Mouse (Mus musculus) induced T-regulatory cell, adult 2 months (primary cell): ENCODE measurements around the gene Dynlt1f.
"Not testable (repeated sequence)": the region's sequence is repeated elsewhere in the genome, so short reads cannot be mapped to it uniquely, and the experiment has no call there.

Experiments
- DNase-seq: peaks from one replicate; pipeline ENCODE4 v3.0.0-alpha.2; 2012; ENCODE audit warnings: low read depth

Gene Dynlt1f

DNA sequence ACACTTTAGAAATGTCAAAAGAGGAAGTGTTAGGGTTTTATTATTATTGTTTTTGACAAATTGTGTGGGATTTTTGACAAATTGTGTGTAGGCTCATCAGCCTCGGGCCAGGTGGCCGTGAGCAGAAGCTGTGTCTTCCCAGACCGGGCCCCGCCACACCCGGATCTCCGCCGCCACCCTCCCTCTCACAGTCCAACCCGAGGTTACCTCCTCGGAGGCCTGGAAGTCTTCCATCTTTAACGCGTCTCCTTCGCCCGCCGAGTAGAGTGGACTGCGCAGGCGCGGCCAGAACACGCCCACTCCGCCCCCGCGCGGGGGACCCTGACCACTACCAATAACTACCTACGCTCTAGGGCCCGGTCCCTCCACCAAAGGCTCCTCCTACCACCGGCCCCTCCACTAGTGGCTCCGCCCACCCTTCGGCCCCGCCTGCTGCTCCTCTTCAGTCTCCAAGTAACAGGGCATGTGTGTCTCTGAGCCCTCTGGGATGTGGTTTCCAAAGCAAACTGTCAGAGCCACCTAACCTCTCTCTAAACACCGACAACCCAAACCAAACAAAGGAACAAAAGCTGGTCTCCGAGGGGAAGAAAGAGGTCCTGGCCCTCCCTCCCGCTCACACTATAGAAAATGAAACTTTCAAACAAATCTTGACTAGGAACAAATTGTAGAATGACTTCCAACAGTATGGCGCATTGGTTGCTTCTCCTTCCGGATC lies at the start of gene Dynlt1f:
Gene Dynlt1f, minus strand, starts transcription at position 334 of the 715 bp plus-strand sequence.
- peak; percentile 79 for DNase-seq

DNA sequence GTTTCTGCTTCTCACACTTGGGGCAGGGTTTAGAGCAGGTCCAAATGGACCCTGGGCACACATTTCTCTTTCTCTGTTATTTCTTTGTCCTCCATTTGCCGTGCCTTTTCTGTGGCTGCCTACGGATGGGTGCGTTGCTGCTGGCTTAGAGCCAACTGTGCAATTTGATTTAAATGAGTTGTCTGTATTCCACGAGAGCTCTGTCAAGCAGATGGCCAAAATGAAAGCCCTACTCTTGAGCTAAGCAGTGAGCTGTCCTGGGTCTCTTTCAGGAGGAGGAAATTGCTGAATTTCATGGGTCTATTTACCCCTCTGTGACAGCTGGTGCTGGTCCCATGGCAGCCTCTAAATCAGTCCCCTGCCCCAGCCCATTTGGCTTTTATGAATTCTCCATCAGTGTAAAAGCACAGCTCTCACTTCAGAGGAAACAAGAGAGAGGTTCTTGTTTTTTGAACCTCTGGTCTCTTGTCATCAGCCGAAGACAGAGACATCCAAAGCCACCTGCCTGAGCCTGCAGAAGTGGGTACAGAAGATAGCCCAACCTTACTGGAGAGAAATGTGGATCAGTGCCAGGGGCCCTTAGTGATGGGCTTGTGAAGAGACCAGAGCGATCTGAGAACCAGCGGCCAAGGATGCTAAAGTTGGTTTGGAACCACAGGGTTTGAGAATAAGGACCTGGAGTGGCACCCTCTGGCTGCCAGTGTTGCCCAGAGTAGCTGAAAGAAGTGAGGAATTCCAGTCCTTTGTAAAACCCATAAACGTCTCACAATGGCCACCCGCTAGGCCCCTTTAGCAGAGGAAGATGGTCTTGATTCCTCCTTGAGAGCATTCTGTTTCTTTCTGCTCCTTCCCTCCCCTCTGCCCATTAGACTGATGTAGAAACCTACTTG lies 47.9 kb upstream of the Dynlt1f start:
- not testable (repeated sequence) for DNase-seq

DNA sequence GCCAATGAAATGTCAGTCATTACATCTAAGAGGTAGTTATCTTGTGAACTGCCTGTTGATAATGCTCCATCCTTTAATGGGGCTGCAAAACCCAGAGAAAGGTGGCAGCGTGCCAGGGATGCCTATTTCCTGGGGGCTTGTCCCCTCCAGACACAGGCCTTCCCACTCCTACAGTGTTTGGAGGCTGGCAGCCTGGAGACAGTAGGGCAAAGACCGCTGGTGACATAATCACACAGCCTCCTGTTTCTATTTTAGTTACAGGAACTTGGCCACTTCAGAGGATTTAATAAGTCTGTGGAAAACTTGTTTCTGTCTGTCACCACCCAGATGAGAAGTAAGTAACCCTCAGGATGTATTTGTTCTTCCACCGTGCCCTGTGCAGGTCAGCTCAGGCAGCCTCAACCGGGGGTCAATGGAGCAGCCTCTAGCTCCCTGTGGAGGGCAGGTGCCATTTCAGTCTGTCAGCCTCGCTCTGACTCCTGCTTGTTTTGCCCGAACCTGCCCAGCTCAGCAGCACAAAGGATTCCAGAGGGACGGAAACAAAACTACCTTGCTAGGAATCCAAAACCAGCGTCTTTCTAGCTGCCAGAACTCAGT lies 47.0 kb upstream of the Dynlt1f start:
- not testable (repeated sequence) for DNase-seq

DNA sequence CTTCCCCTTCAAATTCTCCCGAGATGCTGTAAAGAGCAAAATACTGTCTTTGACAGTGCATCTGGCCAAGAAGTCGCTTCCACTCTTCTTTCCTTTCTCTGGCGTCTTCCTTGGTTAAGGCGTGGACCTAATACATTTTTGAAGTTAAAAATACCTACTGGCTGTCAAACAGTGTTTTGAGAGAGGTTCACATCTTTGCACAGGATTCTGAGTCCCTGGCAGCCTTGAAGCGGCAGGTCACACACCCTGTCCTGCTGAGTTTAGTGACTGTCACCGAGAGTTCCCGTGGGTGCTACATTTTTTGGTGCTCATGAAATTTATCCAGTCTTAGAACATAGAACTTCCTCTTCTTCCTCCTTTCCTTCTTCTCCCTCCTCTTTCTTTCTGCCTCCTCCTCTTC lies 44.4 kb upstream of the Dynlt1f start:
- DNase-seq, result not testable (repeated sequence)

DNA sequence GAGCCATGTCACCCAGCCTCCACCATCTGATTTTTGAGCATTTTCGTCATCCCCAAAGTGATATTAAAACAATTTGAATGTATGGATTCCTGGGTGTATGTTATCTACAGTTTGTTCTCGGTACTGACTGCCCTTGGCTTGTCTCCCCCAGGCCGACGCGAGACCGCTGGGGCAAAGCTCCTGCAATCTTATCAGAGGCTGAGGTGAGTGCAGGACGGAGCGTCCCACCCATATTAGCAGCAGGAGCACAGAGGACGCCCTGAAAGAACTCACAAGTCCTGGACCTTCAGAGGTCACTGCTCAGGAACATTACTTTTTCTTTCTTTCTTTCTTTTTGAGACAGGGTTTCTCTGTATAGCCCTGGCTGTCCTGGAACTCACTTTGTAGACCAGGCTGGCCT lies 43.8 kb upstream of the Dynlt1f start:
- not testable (repeated sequence) for DNase-seq

DNA sequence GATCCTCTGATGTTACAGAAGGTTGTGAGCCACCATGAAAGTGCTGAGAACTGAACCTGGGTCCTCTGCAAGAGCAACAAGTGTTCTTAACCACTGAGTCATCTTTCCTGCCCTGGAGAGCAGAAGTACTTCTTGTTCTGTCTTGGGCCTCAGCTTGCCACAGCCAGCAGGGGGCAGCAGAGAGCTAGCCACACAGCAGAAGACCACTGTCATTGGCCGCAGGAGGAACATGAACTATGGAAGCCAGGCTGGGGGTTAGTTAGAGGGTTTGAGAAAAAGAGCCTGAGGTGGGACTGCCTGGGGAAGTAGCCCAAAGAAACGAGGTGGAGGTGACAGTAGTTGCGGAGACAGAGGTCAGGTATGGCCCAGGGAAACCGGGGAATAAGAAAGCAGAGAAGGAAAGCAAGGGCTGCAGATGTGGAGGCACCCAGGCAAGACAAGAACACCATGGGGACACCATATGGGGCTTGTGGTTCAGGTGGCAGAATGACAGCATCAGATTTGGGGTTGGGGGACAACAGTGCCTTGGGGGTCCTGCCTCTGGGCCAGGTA lies 41.6 kb upstream of the Dynlt1f start:
- peak; percentile 58 for DNase-seq

DNA sequence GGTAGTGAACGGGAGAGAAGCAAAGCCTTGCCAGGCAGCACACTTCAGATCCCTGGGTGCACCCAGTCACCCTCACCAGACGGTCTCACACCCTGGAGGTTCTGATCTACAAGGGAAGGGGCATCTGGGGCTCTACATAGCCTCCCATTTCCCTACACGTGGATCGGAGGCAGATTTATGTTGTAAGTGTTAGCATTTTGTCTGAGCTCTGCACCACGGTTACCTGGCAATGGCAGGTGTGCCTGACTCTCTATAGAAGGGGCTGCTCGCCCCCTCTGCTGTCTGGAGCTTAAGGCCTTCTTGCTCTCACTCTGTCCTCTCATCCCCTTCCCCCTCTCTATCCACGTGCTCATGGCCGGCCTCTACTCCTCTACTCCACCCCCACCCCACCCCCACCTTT lies 40.8 kb upstream of the Dynlt1f start:
- DNase-seq, result not testable (repeated sequence)

DNA sequence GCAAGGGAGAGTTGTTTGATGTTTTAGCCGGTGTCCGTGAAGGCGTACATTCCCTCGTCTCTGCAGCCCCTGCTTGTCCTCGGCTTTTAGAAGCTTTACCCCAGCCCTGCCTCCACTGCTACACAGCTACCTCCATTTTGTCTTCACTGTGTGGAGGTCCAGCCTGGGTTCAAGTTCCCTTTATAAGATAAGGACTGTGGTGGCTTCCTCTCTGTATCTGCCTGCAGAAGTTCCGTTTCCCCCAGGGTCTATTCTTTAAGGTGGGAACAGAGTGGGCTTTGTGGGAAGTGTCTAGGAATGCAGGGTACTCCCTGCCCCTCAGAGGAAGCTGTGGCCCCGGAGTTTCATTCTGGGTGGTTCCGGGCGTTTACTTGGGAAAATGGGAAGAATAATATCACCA lies 40.0 kb upstream of the Dynlt1f start:
- DNase-seq, result not testable (repeated sequence)

DNA sequence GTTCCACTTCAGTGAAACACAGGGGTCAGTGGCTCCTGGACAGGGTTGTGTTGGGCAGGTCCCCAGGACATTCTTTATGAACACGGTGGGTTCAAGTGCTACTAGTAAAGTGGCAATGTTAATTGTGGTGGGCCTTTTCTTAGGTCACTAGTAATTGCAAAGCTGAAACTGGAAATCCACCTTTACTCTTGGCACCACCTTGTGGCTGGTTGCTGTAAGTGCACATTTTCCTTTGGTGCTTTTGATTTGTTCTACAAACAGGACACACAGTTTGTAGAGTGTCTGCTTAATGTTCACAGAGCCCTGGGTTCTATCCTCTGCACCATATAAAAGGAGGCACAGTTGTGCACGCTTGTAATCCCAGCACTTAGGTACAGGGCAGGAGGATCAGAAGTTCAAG lies 35.9 kb upstream of the Dynlt1f start:
- peak; percentile 76 for DNase-seq

DNA sequence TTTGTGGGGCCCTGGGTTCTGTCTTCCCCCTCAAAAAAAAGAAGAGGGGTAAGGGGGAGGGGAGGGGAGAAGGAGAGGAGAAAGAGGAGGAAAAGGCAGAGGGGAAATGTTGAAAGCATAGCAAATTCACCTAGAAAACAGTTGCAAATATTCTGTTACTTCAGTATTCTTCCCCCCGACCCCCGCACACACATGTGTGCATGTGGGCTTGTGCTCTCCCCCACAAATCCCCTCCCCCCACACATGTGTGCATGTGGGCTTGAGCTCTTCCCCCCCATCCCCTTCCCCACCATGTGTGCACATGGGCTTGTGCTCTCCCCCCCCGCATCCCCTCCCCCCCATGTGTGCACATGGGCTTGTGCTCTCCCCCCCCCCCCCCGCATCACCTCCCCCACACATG lies 33.6 kb upstream of the Dynlt1f start:
- not testable (repeated sequence) for DNase-seq

DNA sequence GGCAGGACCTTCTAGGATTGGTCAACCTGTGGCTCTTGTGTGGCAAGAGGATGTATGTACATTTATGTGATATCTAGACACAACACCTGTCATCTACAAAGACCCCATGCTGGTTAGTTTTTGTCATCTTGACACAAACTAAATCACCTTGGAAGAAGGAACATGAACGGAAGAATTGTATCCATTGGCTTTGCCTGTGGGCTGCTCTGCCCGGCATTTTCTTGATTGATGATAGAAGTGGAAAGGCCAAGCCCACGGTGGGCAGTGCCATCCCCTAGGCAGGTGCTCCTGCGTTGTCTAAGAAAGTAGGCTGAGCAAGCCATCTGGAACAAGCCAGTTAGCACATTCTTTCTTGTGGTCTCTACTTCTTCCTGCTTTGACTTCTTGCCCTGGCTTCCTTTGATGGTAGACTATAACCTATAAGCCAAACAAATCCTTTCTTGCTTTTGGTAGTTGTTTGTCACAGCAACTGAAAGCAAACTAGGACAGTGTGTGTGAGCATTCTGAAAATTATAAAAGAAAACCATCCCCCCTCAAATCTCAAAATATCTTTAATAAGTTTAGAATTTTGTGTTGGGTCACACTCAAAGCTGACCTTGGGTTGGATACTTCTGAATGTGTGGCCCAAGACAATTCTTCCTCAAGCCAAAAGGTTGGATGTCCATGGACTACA lies 30.7 kb upstream of the Dynlt1f start:
- DNase-seq, result not testable (repeated sequence)

DNA sequence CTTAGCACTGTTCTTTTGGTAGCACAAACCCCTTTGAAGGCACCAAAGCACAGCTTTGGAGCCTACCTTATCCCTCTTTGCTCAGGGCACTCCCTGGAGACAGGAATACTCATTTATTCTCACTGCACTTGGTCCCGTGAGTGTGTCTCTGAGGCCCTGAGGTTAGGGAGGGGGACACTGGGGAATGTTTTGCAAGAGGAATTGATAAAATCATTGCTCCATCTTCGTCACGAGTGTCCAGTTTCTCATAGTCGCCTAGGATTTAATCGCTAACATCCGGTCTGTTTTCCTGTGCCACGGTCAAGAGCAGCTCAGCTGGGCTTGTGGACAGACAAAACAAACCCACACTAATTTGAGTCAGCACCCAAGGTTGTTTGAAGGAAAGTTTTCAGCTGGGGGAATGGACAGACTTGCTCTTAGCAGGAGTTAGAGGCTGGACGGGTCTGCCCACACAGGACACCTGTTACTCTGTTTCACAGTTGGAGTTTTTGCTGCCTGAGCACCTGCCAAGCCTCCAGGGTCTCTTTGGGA lies 29.7 kb upstream of the Dynlt1f start:
- DNase-seq, result not testable (repeated sequence)

DNA sequence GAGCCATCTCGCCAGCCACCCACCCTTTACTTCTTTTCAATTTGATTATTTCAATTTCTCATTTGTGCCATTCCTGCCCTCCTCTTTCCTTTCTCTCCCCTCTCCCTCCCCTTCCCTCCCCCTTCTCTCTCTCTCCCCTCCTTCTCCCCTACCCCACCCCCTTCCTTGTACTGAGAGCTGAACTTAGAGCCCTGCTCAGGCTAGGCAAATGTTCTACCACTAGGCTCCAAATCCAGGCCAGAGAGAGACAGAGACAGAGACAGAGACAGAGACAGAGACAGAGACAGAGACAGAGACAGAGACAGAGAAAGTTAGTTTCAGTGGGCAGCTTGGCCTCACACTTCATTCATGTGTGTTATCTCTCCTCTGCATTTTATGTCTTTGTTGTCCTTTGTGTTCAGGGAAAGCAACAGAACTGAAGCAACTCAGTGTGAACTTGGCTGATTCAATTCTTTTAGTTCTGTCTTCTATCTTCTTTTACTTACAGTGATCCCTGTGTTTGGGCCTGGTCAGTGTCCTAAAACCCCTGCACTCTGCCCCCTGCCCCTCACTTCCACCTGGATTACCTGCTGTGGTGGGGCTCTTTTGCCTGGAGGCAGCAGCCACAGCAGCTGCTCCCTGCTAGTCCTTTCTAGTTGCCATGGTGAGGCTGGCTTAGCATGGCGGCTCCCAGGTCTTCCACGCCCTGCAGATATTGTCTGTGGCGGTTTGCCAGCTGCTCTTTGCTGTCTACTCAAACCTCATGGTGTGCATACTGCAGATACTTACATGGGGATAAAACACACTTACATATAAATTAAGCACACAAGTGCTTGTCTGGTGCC lies 29.0 kb upstream of the Dynlt1f start:
- DNase-seq, result not testable (repeated sequence)

DNA sequence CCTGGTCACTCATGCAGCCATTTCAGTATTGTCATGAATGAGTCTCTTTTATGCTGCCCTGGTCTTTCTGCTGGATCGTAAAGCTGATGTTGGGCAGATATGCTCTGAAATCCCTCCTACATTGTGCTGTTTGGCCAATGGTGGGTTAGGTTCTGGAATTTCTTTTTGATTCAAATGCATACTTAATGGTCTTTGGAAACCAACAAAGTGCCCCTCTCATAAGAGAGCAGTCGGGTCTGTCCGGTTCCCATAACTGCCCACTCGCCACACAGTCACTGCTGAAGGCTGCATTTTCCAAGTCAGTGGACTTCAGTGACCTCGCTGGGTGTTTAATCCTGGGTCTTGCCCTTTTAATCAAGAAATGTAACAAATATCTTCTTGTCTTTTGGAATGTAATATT lies 28.0 kb upstream of the Dynlt1f start:
- not testable (repeated sequence) for DNase-seq

DNA sequence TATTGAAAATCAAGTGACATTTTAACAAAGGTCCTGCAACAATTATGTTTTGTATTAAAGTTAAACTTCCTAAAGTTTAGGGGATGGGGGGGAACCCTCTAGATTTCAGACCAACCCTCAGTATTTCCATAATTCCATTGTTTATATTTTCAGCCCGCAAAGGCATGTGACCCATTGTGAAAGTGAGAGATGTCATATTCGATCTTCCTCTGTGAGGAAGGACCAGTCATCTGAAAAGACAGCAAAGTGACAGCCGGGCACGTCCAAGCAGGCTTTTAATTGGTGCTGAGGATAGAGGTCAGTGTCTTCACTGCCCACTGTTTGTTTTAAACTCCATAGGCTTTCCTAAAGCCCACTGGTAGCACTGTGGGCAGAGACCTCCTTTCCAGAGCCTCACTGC lies 26.0 kb upstream of the Dynlt1f start:
- not testable (repeated sequence) for DNase-seq

DNA sequence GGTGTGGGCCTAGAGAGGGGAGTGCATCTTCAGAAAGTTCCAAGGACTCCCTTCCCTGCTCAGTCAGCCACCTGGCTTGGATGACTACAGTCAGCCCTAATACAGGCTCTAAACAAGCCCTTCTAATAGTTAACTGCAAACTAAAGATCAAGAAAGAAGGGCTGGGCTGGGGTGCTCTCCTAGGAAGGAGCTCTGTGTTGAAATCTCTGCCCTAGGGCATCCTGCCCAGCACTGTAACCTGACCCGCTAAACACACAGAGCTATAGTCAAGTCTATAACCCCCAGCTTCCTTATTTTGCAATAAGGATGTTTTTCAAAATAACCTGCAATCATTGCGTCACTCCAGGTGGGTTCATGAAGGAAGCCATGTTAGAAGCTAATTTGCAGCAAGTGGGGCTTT lies 22.4 kb upstream of the Dynlt1f start:
- not testable (repeated sequence) for DNase-seq

DNA sequence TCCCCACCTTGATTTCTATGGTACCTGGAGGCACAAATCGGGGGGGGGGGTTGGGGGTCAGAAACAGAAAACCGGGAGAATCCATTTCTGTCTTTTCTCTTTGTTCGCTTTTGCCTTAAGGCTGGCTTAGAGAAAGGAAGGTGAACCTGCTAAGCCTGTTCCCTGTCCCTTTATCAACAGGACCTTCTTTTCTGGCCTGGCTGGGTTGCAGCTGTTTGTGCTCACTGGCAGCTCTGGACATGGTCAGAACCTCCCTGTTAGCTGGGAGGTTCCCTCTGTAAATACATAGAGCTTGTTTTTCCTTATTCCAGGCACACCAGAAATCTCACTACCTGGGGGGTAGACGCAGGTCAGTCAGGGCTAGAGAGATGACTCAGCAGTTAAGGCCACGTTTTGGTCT lies 18.6 kb upstream of the Dynlt1f start:
- not testable (repeated sequence) for DNase-seq

DNA sequence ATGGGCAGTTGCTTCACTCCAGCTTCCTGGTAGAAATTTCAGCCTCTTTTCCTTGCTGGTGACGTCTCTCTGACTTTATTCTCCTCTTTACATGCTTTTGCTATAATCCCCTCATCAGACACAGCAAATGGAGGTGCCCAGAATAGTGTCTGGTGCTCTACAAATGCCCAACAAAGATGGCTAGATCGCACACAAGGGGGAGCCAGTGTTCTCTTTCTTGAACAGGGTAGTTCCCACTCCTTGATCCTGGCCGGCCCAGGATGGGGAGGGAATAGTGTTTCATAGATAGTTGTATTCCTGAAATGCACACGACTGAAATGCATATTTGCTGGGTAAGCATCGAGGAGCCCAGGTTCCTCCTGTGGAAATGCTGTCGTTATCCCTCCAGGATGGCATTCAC lies 12.8 kb upstream of the Dynlt1f start:
- DNase-seq, result not testable (repeated sequence)

DNA sequence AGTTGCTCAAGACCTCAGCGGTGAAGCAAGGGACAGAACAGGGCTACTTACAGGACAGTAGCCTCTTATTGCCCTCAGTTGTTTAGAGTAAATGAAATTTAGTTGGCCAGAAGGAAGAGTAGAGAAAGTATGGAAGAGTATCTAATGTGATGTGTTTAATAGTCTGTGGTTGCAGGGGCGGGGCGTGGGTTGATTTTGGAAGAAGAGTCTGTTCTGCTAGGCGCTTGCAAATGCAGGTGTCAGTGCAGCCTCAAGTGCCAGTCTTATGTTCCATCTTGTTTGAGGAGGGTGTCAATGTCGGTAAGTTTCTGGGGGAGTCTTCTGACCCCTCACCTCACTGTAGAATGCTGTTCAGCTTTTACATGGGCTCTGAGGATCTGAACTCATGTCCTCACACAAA lies 9.7 kb upstream of the Dynlt1f start:
- DNase-seq, result peak; percentile 17

DNA sequence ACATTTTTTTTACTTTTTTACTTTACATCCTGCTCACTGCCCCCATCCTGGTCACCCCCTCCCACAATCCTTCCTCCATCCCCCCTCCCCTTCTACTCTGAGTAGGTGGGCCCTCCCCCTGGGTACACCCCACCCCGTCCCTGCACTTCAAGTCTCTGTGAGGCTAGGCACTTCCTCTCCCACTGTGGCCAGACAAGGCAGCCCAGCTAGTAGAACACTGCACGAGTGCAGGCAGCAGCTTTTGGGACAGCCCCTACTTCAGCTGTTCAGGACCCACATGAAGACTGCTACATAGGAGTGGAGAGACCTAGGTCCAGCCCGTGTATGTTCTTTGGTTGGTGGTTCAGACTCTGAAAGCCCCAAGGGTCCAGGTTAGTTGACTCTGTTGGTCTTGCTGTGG lies 7.1 kb upstream of the Dynlt1f start:
- peak; percentile 51 for DNase-seq
